Mouse (Mus musculus) brain, adult 10 weeks (tissue): ENCODE data around the gene Gm2174. TPM values are rescaled to one million over a fixed set of nuclear protein-coding genes. Genes with fewer than 3 reads are reported as not detected.

Experiments used
- polyA plus RNA-seq: library from polyadenylated mRNA; stranded (reverse); fragments of 350-450 nt; fragmentation: Illumina TruSeq; extraction: RNeasy Lipid Tissue Mini Kit (QIAGEN cat#74804); gene quantifications from one replicate; pipeline ENCODE4 v1.2.3, GENCODE M21; 2015; ENCODE audit warnings: low read depth, low replicate concordance

Gm2174 gene
- not detected for polyA plus RNA-seq

DNA sequence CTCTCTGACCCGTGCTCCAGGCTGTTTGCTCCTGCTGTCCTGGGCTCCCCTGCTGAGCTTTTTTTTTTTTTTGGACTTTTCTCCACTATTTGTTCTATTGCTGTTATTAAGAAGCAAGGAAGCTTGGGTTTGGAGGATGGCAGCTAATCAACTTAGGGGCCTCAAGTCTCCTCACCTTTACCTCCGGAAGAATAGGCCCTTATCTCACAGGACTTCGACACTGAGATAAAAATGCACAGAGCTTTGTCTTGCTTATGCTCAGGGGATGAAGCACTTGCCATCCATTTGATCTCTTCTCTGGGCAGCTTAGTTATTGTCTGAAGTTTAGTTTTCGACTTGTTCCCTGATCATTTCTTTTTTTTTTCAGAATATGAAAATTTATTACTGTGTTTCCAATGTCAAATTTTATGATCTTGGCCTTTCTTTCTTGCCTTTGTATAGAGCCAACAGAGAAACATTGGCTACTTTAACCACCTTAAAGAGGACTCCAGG, at the start of gene Gm2174:
Gene Gm2174, plus strand, starts transcription at position 442 of the 492 bp plus-strand sequence.

DNA sequence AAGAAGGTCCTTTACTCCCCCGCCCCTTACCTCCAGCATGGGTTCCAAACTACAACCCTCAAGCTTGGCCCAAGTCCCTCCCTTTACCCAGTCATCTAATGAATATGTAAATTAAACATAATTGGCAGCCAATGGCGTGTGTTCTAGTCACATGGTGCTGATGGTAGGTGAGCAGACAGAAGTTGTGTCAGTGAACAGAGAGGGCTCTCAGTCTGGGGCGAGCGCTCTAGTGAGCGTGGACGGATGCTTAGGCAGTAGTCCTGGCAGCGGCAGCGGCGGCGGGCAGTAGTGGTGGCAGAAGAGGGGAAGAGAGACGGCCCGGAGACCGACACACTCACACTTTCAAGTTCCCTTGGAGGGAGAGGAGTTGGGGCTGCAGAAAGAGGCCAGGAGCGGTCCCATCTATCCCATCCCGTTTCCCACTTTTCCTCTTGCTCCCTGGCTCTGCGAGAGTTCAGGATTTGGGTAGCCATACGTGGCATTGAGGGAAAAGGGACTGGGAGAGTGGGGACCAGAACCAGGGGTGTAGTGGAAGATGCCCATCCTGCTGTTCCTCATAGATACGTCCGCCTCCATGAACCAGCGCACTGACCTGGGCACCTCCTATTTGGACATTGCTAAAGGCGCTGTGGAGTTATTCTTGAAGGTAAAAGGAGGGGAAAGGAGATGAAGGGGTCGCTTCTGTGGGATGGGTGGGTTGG, 7.1 kb downstream of the Gm2174 start, which contains the start of gene Ints6l:
Gene Ints6l, plus strand, starts transcription at position 187 of the 701 bp plus-strand sequence.

Other genes with a start within 250 kb of the Gm2174 start
- not detected for gene Gm773, start 235.1 kb upstream of the Gm2174 start, polyA plus RNA-seq
- 5.6 TPM for gene Zfp449, start 101.6 kb upstream of the Gm2174 start, polyA plus RNA-seq
- gene Smim10l2a, start 73.4 kb upstream of the Gm2174 start, polyA plus RNA-seq, result 23.6 TPM
- gene Ints6l, start 6.9 kb downstream of the Gm2174 start, polyA plus RNA-seq, result 37.9 TPM
- not detected for gene Gm10477, start 76.8 kb downstream of the Gm2174 start, polyA plus RNA-seq
- not detected for gene Gm648, start 101.6 kb downstream of the Gm2174 start, polyA plus RNA-seq
- 31.6 TPM for gene Mmgt1, start 150.1 kb downstream of the Gm2174 start, polyA plus RNA-seq
- 95.4 TPM for gene Slc9a6, start 161.8 kb downstream of the Gm2174 start, polyA plus RNA-seq